Mouse (Mus musculus): Measurements from ENCODE around the gene Mug1. TPM values are rescaled to one million over a fixed set of nuclear protein-coding genes. Genes with fewer than 3 reads are reported as not detected.
"Not testable (repeated sequence)": the region's sequence is repeated elsewhere in the genome, so short reads cannot be mapped to it uniquely, and the experiment has no call there.

The Mug1 gene
- polyA plus RNA-seq (2017; shearing (Covaris generic)): not detected

GRCm38 (mm10) chr6:121838271-121838670 lies at the start of gene Mug1:
Mug1 (plus strand) TSS chr6:121838541.
- not testable (repeated sequence) for ATAC-seq

- ATAC-seq: no peak
Observed at GRCm38 (mm10) chr6:121828034-121828433, 10.3 kb upstream of the Mug1 start.

GRCm38 (mm10) chr6:121836361-121836760 lies 2.0 kb upstream of the Mug1 start:
- no peak for ATAC-seq

- no peak for ATAC-seq
Observed at GRCm38 (mm10) chr6:121848378-121848777, 10.0 kb downstream of the Mug1 start.

Other genes with a start within 250 kb of the Mug1 start
- under 1 TPM in 1 of 2 experiments, not detected in 1; 0.12 TPM for gene A2m, start 203.2 kb upstream of the Mug1 start, polyA plus RNA-seq (2017; shearing (Covaris generic))
- not detected for gene Gm7298, start 105.6 kb upstream of the Mug1 start, polyA plus RNA-seq (2017; shearing (Covaris generic))
- gene Mug2, start 168.2 kb downstream of the Mug1 start, polyA plus RNA-seq (2017; shearing (Covaris generic)): not detected